Mouse (Mus musculus): ENCODE measurements around the gene Rasa3. TPM values are rescaled to one million over a fixed set of nuclear protein-coding genes. Genes with fewer than 3 reads are reported as not detected.

Rasa3 gene
- polyA plus RNA-seq (2014; fragmentation: Illumina TruSeq; extraction: RNeasy Lipid Tissue Mini Kit (QIAGEN cat#74804); ENCODE audit: low read depth, low replicate concordance) = 18.6 TPM

GRCm38 (mm10) chr8:13677413-13677883 is at the start of gene Rasa3:
Gene Rasa3 (minus strand): TSS chr8:13677603.

GRCm38 (mm10) chr8:13705668-13706067 is 28.3 kb upstream of the Rasa3 start, which contains the start of gene Cfap97d2:
Gene Cfap97d2 (plus strand): TSS chr8:13705889.

GRCm38 (mm10) chr8:13562118-13562517 is 115.3 kb downstream of the Rasa3 start, which contains the start of gene 1700029H14Rik:
Gene 1700029H14Rik (minus strand): TSS chr8:13562461.

Other genes with a start within 250 kb of the Rasa3 start
- not detected for gene Tmem255b, start 242.4 kb downstream of the Rasa3 start, polyA plus RNA-seq (2014; fragmentation: Illumina TruSeq; extraction: RNeasy Lipid Tissue Mini Kit (QIAGEN cat#74804); ENCODE audit: low read depth, low replicate concordance)
- 4.6 TPM for gene Gas6, start 183.1 kb downstream of the Rasa3 start, polyA plus RNA-seq (2014; fragmentation: Illumina TruSeq; extraction: RNeasy Lipid Tissue Mini Kit (QIAGEN cat#74804); ENCODE audit: low read depth, low replicate concordance)
- 149 TPM for gene 1700029H14Rik, start 115.1 kb downstream of the Rasa3 start, polyA plus RNA-seq (2014; fragmentation: Illumina TruSeq; extraction: RNeasy Lipid Tissue Mini Kit (QIAGEN cat#74804); ENCODE audit: low read depth, low replicate concordance)
- 1.6 TPM for gene Cfap97d2, start 28.3 kb upstream of the Rasa3 start, polyA plus RNA-seq (2014; fragmentation: Illumina TruSeq; extraction: RNeasy Lipid Tissue Mini Kit (QIAGEN cat#74804); ENCODE audit: low read depth, low replicate concordance)
- gene Cdc16, start 80.1 kb upstream of the Rasa3 start, polyA plus RNA-seq (2014; fragmentation: Illumina TruSeq; extraction: RNeasy Lipid Tissue Mini Kit (QIAGEN cat#74804); ENCODE audit: low read depth, low replicate concordance) = 30.5 TPM
- 97.7 TPM for gene Upf3a, start 108.0 kb upstream of the Rasa3 start, polyA plus RNA-seq (2014; fragmentation: Illumina TruSeq; extraction: RNeasy Lipid Tissue Mini Kit (QIAGEN cat#74804); ENCODE audit: low read depth, low replicate concordance)
- gene AF366264, start 160.8 kb upstream of the Rasa3 start, polyA plus RNA-seq (2014; fragmentation: Illumina TruSeq; extraction: RNeasy Lipid Tissue Mini Kit (QIAGEN cat#74804); ENCODE audit: low read depth, low replicate concordance) = 65.1 TPM
- 7.4 TPM for gene Champ1, start 192.0 kb upstream of the Rasa3 start, polyA plus RNA-seq (2014; fragmentation: Illumina TruSeq; extraction: RNeasy Lipid Tissue Mini Kit (QIAGEN cat#74804); ENCODE audit: low read depth, low replicate concordance)
- gene Coprs, start 212.7 kb upstream of the Rasa3 start, polyA plus RNA-seq (2014; fragmentation: Illumina TruSeq; extraction: RNeasy Lipid Tissue Mini Kit (QIAGEN cat#74804); ENCODE audit: low read depth, low replicate concordance) = 38.5 TPM